Mouse (Mus musculus) midbrain, embryonic 10.5 days (tissue): ENCODE data around the gene Adgrb3. TPM values are rescaled to one million over a fixed set of nuclear protein-coding genes. Genes with fewer than 3 reads are reported as not detected.

Source experiments
- DNase-seq: peaks from one replicate; pipeline ENCODE4 v3.0.0-alpha.2; 2017; ENCODE audit warnings: low spot score
- H3K27ac ChIP-seq: fragments of 300-500 bp; sonication (generic); replicated peaks from 2 replicates; pipeline ENCODE4 v1.5.1; 2016; ENCODE audit warnings: mild to moderate bottlenecking
- H3K27me3 ChIP-seq: fragments of 300-500 bp; sonication (generic); 2 replicates; pipeline ENCODE4 v1.6.1; 2016; ENCODE audit warnings: low read depth, mild to moderate bottlenecking; ENCODE audit not compliant: poor library complexity, severe bottlenecking
- H3K36me3 ChIP-seq: fragments of 300-500 bp; sonication (generic); 2 replicates; pipeline ENCODE4 v1.6.1; 2016; ENCODE audit warnings: mild to moderate bottlenecking, moderate library complexity
- H3K4me1 ChIP-seq: fragments of 300-500 bp; sonication (generic); 2 replicates; pipeline ENCODE4 v1.6.1; 2016
- H3K4me3 ChIP-seq: fragments of 300-500 bp; sonication (generic); 2 replicates; pipeline ENCODE4 v1.5.1; 2016; ENCODE audit warnings: mild to moderate bottlenecking, moderate library complexity
- H3K9me3 ChIP-seq: fragments of 300-500 bp; sonication (generic); replicated peaks from 2 replicates; pipeline ENCODE4 v1.6.1; 2016; ENCODE audit warnings: mild to moderate bottlenecking
- WGBS: fragments of 180-500 bp; shearing (Covaris S2); methylation state at CpG from one replicate; pipeline ENCODE4 v1.1.7; 2016; 5-methylcytosine and 5-hydroxymethylcytosine counted together
- polyA plus RNA-seq: library from polyadenylated mRNA; unstranded; fragments of >200 nt; fragmentation: Nextera tagmentation; extraction: Ambion mirVana; gene quantifications from 2 replicates; pipeline ENCODE4 v1.2.1, GENCODE M21; 2016

The Adgrb3 gene
- polyA plus RNA-seq, 1 experiment from 2014 or later: 3.7 TPM

- DNase-seq: no peak
- no peaks in the 10 kb centered on the region for H3K4me1 ChIP-seq
- no peaks in the 10 kb centered on the region for H3K36me3 ChIP-seq
- no peak overlapping the region for H3K4me3 ChIP-seq
- no peaks in the 10 kb centered on the region for H3K9me3 ChIP-seq
- H3K27me3 ChIP-seq: no peaks in the 10 kb centered on the region
- H3K27ac ChIP-seq: no peak overlapping the region
- WGBS: 91% methylated on average over 6 of the region's 6 CpGs
Measured at GRCm38 (mm10) chr1:25576598-25576997, 252.9 kb downstream of the Adgrb3 start.

GRCm38 (mm10) chr1:25568096-25568495, 261.4 kb downstream of the Adgrb3 start:
- Histone ChIP-seq H3K9me3 (no peaks in the 10 kb centered on the region), H3K4me1 (no peaks in the 10 kb centered on the region), H3K27me3 (no peaks in the 10 kb centered on the region), H3K4me3 (no peak overlapping the region), H3K27ac (no peak overlapping the region), H3K36me3 (no peaks in the 10 kb centered on the region)
- no peak for DNase-seq
- WGBS: 92% methylated on average over 1 of the region's 1 CpGs

GRCm38 (mm10) chr1:25546072-25546471, 283.4 kb downstream of the Adgrb3 start:
- Histone ChIP-seq H3K9me3 (no peaks in the 10 kb centered on the region), H3K4me3 (no peak overlapping the region), H3K27me3 (no peaks in the 10 kb centered on the region), H3K4me1 (no peaks in the 10 kb centered on the region), H3K36me3 (no peaks in the 10 kb centered on the region), H3K27ac (no peak overlapping the region)
- WGBS: 91% methylated on average over 1 of the region's 1 CpGs
- no peak for DNase-seq

GRCm38 (mm10) chr1:25543915-25544314, 285.6 kb downstream of the Adgrb3 start:
- WGBS: 70% methylated on average over 2 of the region's 2 CpGs
- no peaks in the 10 kb centered on the region for H3K27me3 ChIP-seq
- no peak for DNase-seq

GRCm38 (mm10) chr1:25542891-25543290, 286.6 kb downstream of the Adgrb3 start:
- H3K27ac ChIP-seq: no peak overlapping the region
- H3K9me3 ChIP-seq: no peaks in the 10 kb centered on the region
- DNase-seq: no peak
- no peak overlapping the region for H3K4me3 ChIP-seq
- 75% methylated on average over 3 of the region's 3 CpGs for WGBS
- no peaks in the 10 kb centered on the region for H3K36me3 ChIP-seq
- no peaks in the 10 kb centered on the region for H3K27me3 ChIP-seq
- no peaks in the 10 kb centered on the region for H3K4me1 ChIP-seq

More at GRCm38 (mm10) chr1:25543915-25544314, 285.6 kb downstream of the Adgrb3 start:
- no peak overlapping the region for H3K4me3 ChIP-seq
- H3K9me3 ChIP-seq: no peaks in the 10 kb centered on the region
- H3K36me3 ChIP-seq: no peaks in the 10 kb centered on the region
- no peak overlapping the region for H3K27ac ChIP-seq
- H3K4me1 ChIP-seq: no peaks in the 10 kb centered on the region

GRCm38 (mm10) chr1:25526976-25527375, 302.5 kb downstream of the Adgrb3 start:
- Histone ChIP-seq H3K27me3 (no peaks in the 10 kb centered on the region), H3K9me3 (no peaks in the 10 kb centered on the region), H3K36me3 (peaks cover 4% of the 10 kb centered on the region; the same call in 1 of the 2 replicates), H3K27ac (no peak overlapping the region), H3K4me1 (no peaks in the 10 kb centered on the region), H3K4me3 (no peak overlapping the region)
- DNase-seq: no peak
- WGBS: 72% methylated on average over 4 of the region's 4 CpGs

- 66% methylated on average over 10 of the region's 10 CpGs for WGBS
- no peak for DNase-seq
- Histone ChIP-seq H3K27me3 (no peaks in the 10 kb centered on the region), H3K27ac (no peak overlapping the region), H3K4me1 (no peaks in the 10 kb centered on the region), H3K4me3 (no peak overlapping the region), H3K9me3 (no peaks in the 10 kb centered on the region), H3K36me3 (no peaks in the 10 kb centered on the region)
Measured at GRCm38 (mm10) chr1:25510321-25511055, 319.0 kb downstream of the Adgrb3 start.

- DNase-seq: no peak
Measured at GRCm38 (mm10) chr1:25504313-25504712, 325.2 kb downstream of the Adgrb3 start.

GRCm38 (mm10) chr1:25503524-25503923, 326.0 kb downstream of the Adgrb3 start:
- no peak for DNase-seq
- Histone ChIP-seq H3K36me3 (no peaks in the 10 kb centered on the region), H3K4me3 (no peak overlapping the region), H3K4me1 (0 out of 2 replicates have a peak, but pooled peaks cover 2% of the 10 kb centered on the region), H3K9me3 (no peaks in the 10 kb centered on the region), H3K27ac (no peak overlapping the region), H3K27me3 (no peaks in the 10 kb centered on the region)
- WGBS: 92% methylated on average over 4 of the region's 4 CpGs

More at GRCm38 (mm10) chr1:25504313-25504712, 325.2 kb downstream of the Adgrb3 start:
- no peaks in the 10 kb centered on the region for H3K36me3 ChIP-seq
- 0 out of 2 replicates have a peak, but pooled peaks cover 2% of the 10 kb centered on the region for H3K4me1 ChIP-seq
- no peaks in the 10 kb centered on the region for H3K27me3 ChIP-seq
- H3K9me3 ChIP-seq: no peaks in the 10 kb centered on the region
- 20% methylated on average over 4 of the region's 4 CpGs for WGBS
- no peak overlapping the region for H3K4me3 ChIP-seq
- H3K27ac ChIP-seq: no peak overlapping the region

GRCm38 (mm10) chr1:25495202-25495914, 334.1 kb downstream of the Adgrb3 start:
- H3K9me3 ChIP-seq: no peaks in the 10 kb centered on the region
- DNase-seq: no peak
- H3K4me1 ChIP-seq: no peaks in the 10 kb centered on the region
- H3K4me3 ChIP-seq: no peak overlapping the region
- H3K27me3 ChIP-seq: no peaks in the 10 kb centered on the region
- no peak overlapping the region for H3K27ac ChIP-seq
- no peaks in the 10 kb centered on the region for H3K36me3 ChIP-seq
- 90% methylated on average over 3 of the region's 3 CpGs for WGBS

- 83% methylated on average over 1 of the region's 1 CpGs for WGBS
Measured at GRCm38 (mm10) chr1:25491503-25491902, 338.0 kb downstream of the Adgrb3 start.

GRCm38 (mm10) chr1:25490174-25490573, 339.3 kb downstream of the Adgrb3 start:
- Histone ChIP-seq H3K36me3 (no peaks in the 10 kb centered on the region), H3K27ac (no peak overlapping the region), H3K4me3 (no peak overlapping the region), H3K4me1 (no peaks in the 10 kb centered on the region), H3K9me3 (no peaks in the 10 kb centered on the region), H3K27me3 (no peaks in the 10 kb centered on the region)
- no peak for DNase-seq
- WGBS: 84% methylated on average over 2 of the region's 2 CpGs

More at GRCm38 (mm10) chr1:25491503-25491902, 338.0 kb downstream of the Adgrb3 start:
- Histone ChIP-seq H3K27me3 (no peaks in the 10 kb centered on the region), H3K27ac (no peak overlapping the region), H3K36me3 (no peaks in the 10 kb centered on the region), H3K4me1 (no peaks in the 10 kb centered on the region), H3K4me3 (no peak overlapping the region), H3K9me3 (no peaks in the 10 kb centered on the region)
- DNase-seq: no peak

GRCm38 (mm10) chr1:25475699-25476098, 353.8 kb downstream of the Adgrb3 start:
- H3K4me3 ChIP-seq: no peak overlapping the region
- no peak overlapping the region for H3K27ac ChIP-seq
- no peaks in the 10 kb centered on the region for H3K27me3 ChIP-seq
- DNase-seq: no peak
- no peaks in the 10 kb centered on the region for H3K4me1 ChIP-seq
- H3K36me3 ChIP-seq: no peaks in the 10 kb centered on the region
- 70% methylated on average over 3 of the region's 3 CpGs for WGBS
- H3K9me3 ChIP-seq: no peaks in the 10 kb centered on the region
